ENCODE assay signal across 25 mouse cellular contexts in genomic region chr10:70837326-70837725, GRCm38 (mm10).
"Had no signal": no experiment of that assay in that cellular context is flagged by ENCODE, and none has a peak within 500 bp of the region (broad histone marks: within the 10 kb centered on the region; RNA-seq: fewer than 3 reads in every experiment).

No protein-coding gene starts in this region.

- H3K9ac ChIP-seq: heart, embryonic 12.5 days; hindbrain, embryonic 13.5 days; hindbrain, embryonic 15.5 days; limb, embryonic 12.5 days; liver, embryonic 13.5 days; liver, embryonic 15.5 days had no signal

- H3K4me3 ChIP-seq: gastrocnemius, adult 2 months; heart, adult 2 months; heart, embryonic 10.5 days; heart, embryonic 12.5 days; hindbrain, embryonic 10.5 days; hindbrain, embryonic 13.5 days; hindbrain, embryonic 15.5 days; layer of hippocampus, adult 2 months; left cerebral cortex, adult 2 months; limb, embryonic 10.5 days; limb, embryonic 12.5 days; liver, embryonic 13.5 days; liver, embryonic 15.5 days had no signal

- ATAC-seq: hindbrain, postnatal 0 days; intestine, embryonic 16.5 days had no signal

- H3K9me3 ChIP-seq: heart, embryonic 10.5 days; limb, embryonic 10.5 days; liver, embryonic 15.5 days had no signal

- H3K27me3 ChIP-seq: heart, embryonic 12.5 days; hindbrain, embryonic 13.5 days; hindbrain, embryonic 15.5 days; limb, embryonic 12.5 days; liver, embryonic 13.5 days; liver, embryonic 15.5 days had no signal

- H3K27ac ChIP-seq: gastrocnemius, adult 2 months; heart, adult 2 months; heart, embryonic 10.5 days; hindbrain, embryonic 10.5 days; hindbrain, embryonic 13.5 days; hindbrain, embryonic 15.5 days; hindbrain, postnatal 0 days; layer of hippocampus, adult 2 months; left cerebral cortex, adult 2 months; limb, embryonic 10.5 days; limb, embryonic 12.5 days; liver, embryonic 13.5 days; liver, embryonic 15.5 days had no signal

- H3K4me1 ChIP-seq: heart, embryonic 10.5 days; heart, embryonic 12.5 days; hindbrain, embryonic 15.5 days; limb, embryonic 10.5 days; limb, embryonic 12.5 days; liver, embryonic 13.5 days; liver, embryonic 15.5 days had no signal

- H3K4me2 ChIP-seq: heart, embryonic 12.5 days; hindbrain, embryonic 13.5 days; hindbrain, embryonic 15.5 days; limb, embryonic 12.5 days; liver, embryonic 11.5 days; liver, embryonic 13.5 days; liver, embryonic 15.5 days had no signal

- DNase-seq: gastrocnemius, adult 2 months; gastrocnemius, postnatal 10 days; gastrocnemius, postnatal 25 days; heart, adult 2 months; heart, postnatal 10 days; heart, postnatal 4 days; kidney, adult 11 months; kidney, adult 2 months; kidney, postnatal 14 days; kidney, postnatal 36 days; liver; liver, embryonic 13.5 days had no signal

- H3K36me3 ChIP-seq: heart, embryonic 10.5 days; heart, embryonic 12.5 days; hindbrain, embryonic 10.5 days; hindbrain, embryonic 13.5 days; hindbrain, embryonic 15.5 days; limb, embryonic 10.5 days; limb, embryonic 12.5 days; liver, embryonic 13.5 days; liver, embryonic 15.5 days had no signal
